Mouse (Mus musculus) left cerebral cortex, postnatal 36 days (tissue): Measurements from ENCODE around the gene Stra6l. TPM values are rescaled to one million over a fixed set of nuclear protein-coding genes. Genes with fewer than 3 reads are reported as not detected.

Source experiments
- DNase-seq, 2 experiments: peaks; one replicate each; pipeline ENCODE4 v3.0.0; 2021 to 2022; ENCODE audit warnings: low spot score in 2 of 2, mixed read lengths in 1 of 2
- intact Hi-C: fragments of 180-260 bp; cut with DNase I; formaldehyde crosslinking; loops from one replicate; pipeline ENCODE4 v1.15.1; 2025
- total RNA-seq, 2 experiments: library from RNA; stranded (reverse); gene quantifications; 2 replicates each; pipeline ENCODE4 v1.2.3; 2021

Gene Stra6l
- total RNA-seq: not detected

- intact Hi-C loops: no loop called here
- no peak for DNase-seq
Observed at GRCm38 (mm10) chr4:45848109-45848824, at the start of gene Stra6l. Gene Stra6l (plus strand): TSS chr4:45848664.

- intact Hi-C loops: no loop called here
- DNase-seq: peak; percentile 61 to 67
Observed at GRCm38 (mm10) chr4:45798964-45799363, 49.5 kb upstream of the Stra6l start, which contains the start of gene Aldh1b1. Gene Aldh1b1 (plus strand): TSS chr4:45799022.

- no peak for DNase-seq
- intact Hi-C loops: no loop called here
Observed at GRCm38 (mm10) chr4:45799956-45800537, 48.4 kb upstream of the Stra6l start.

GRCm38 (mm10) chr4:45802900-45803299 is 45.6 kb upstream of the Stra6l start:
- DNase-seq: no peak
- intact Hi-C loops: no loop called here

- no peak for DNase-seq
- intact Hi-C loops: no loop called here
Observed at GRCm38 (mm10) chr4:45808034-45808433, 40.4 kb upstream of the Stra6l start.

GRCm38 (mm10) chr4:45811250-45811649 is 37.2 kb upstream of the Stra6l start:
- DNase-seq: no peak
- intact Hi-C loops: no loop called here

- intact Hi-C loops: loop anchor here (5.0 kb wide), 1 partner anchor 398 kb away; no protein-coding TSS in a partner anchor
- peak; percentile 25 to 31 for DNase-seq
Observed at GRCm38 (mm10) chr4:45815542-45815941, 32.9 kb upstream of the Stra6l start.

- intact Hi-C loops: loop anchor here (5.0 kb wide), 1 partner anchor 402 kb away; no protein-coding TSS in a partner anchor
Observed at GRCm38 (mm10) chr4:45818814-45819207, 29.7 kb upstream of the Stra6l start.

GRCm38 (mm10) chr4:45819208-45819931 is 29.1 kb upstream of the Stra6l start:
- DNase-seq: peak; percentile 31 to 35
- intact Hi-C loops: loop anchor here (5.0 kb wide), 1 partner anchor 402 kb away; no protein-coding TSS in a partner anchor

More at GRCm38 (mm10) chr4:45818814-45819207, 29.7 kb upstream of the Stra6l start:
- DNase-seq: no peak

- intact Hi-C loops: loop anchor here (5.0 kb wide), 1 partner anchor 37 kb away; no protein-coding TSS in a partner anchor
- DNase-seq: peak; percentile 35 to 51
Observed at GRCm38 (mm10) chr4:45820074-45820830, 28.2 kb upstream of the Stra6l start.

GRCm38 (mm10) chr4:45821995-45822394 is 26.5 kb upstream of the Stra6l start:
- intact Hi-C loops: loop anchor here (5.0 kb wide), 1 partner anchor 35 kb away; no protein-coding TSS in a partner anchor
- DNase-seq: no peak

- intact Hi-C loops: loop anchor here (5.0 kb wide), 1 partner anchor 34 kb away; no protein-coding TSS in a partner anchor
- no peak for DNase-seq
Observed at GRCm38 (mm10) chr4:45822781-45823575, 25.5 kb upstream of the Stra6l start.

GRCm38 (mm10) chr4:45824049-45824760 is 24.3 kb upstream of the Stra6l start:
- intact Hi-C loops: loop anchor here (5.0 kb wide), 1 partner anchor 33 kb away; no protein-coding TSS in a partner anchor
- no peak for DNase-seq

- no peak for DNase-seq
- intact Hi-C loops: loop anchor here (5.0 kb wide), 1 partner anchor 32 kb away; no protein-coding TSS in a partner anchor
Observed at GRCm38 (mm10) chr4:45824761-45825556, 23.5 kb upstream of the Stra6l start.

GRCm38 (mm10) chr4:45826275-45827040 is 22.0 kb upstream of the Stra6l start, which contains the start of gene Igfbpl1:
Gene Igfbpl1 (minus strand): TSS chr4:45826923.
- intact Hi-C loops: no loop called here
- no peak for DNase-seq
